Mouse (Mus musculus): ENCODE measurements around the gene Fgfr2. TPM values are rescaled to one million over a fixed set of nuclear protein-coding genes. Genes with fewer than 3 reads are reported as not detected.
A peak's percentile ranks its signal among the peaks of the same experiment; 100 is the strongest.

The Fgfr2 gene
- total RNA-seq, 2 experiments from 2014 or later: 47.6 to 49.5 TPM

DNA sequence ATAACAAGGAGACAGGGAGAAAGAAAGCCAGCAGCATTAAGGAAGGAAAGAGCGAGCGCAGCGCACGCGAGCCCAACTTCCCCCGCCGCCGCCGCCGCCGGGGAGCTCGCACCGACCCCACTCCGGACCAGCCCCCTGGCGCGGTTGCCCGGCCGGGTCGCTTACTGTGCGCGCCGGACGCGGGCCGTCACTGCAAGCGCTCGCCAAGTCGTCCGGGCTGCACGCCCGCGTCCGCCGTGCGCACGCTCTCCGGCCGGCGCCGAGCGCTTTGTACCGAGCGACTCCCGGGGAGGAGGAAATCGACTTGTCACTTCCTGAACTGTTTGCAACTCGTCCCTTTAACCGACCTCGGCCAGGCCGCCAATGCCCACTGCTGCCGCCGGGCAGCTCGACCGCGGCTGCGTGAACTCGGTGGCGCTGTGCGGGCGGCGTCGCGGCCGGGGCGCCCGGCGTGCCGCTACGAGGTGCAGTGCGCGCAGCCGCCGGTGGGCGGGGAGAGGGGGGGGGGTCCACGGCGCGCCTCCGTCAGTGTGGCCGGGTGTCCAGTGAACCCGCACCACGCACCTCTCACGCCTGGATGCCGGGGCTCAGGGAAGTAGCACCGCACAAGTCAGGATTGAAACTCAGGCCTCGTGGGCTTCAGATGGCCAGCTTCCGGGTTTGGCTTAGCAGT is 309.6 kb downstream of the Fgfr2 start, which contains the start of gene Fam53b:
Gene Fam53b (minus strand): TSS at position 471 of the 673 bp plus-strand sequence.
- peak; percentile 50 to 59 for DNase-seq (ENCODE audit: low spot score in 2 of 2)
- H3K27ac ChIP-seq: peak within 1 kb of the TSS; percentile 93
- TF ChIP-seq CTCF (conservative IDR thresholded peaks at IDR 0.05): peak; percentile 68

DNA sequence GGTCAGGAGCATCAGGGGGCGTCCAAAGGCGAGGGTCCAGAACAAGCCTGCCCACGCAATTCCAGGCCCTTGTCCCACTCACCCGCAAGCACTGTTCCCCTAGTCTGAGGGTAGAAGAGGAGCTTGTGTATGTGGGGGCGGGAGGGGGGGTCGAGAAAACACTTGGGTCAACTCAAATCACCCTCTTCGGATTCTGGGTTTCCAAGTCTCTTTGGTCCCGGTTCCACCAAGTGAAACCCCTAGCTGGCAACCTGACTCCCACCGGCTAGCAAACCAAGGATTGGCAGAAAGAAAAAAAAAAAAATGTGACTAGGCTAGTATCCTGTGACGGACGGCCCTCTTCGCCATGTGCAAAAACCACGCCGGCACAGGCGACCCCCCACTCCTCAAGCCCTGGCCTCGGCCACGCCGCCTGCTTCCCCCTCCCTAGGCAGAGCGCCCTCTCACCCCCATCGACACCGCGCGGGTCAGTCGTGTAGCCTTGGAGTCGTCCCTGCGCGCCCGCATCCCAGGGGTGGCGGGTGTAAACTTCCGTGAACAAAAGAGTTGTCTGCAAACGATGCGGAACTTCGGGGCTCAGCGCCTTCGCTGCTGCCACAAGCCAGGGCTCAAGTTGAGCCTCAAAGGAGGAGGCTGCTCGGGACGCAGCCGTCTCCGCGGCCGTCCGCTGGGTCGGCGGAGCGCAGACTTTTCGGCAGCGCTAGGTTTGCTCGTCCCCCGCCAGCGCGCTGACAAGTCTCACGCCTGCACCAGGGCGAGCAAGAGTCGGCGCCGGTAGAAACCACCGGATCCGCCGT is 310.3 kb downstream of the Fgfr2 start:
- TF ChIP-seq CTCF (conservative IDR thresholded peaks at IDR 0.05): no peak
- peak in 1 of 2 experiments; percentile 52 for DNase-seq (ENCODE audit: low spot score in 2 of 2)
- peak overlapping the region; percentile 84 for H3K4me3 ChIP-seq
- H3K27ac ChIP-seq: peak overlapping the region; percentile 93

More for the DNA sequence above, 309.6 kb downstream of the Fgfr2 start, which contains the start of gene Fam53b:
- H3K4me3 ChIP-seq: peak within 1 kb of the TSS; percentile 84

DNA sequence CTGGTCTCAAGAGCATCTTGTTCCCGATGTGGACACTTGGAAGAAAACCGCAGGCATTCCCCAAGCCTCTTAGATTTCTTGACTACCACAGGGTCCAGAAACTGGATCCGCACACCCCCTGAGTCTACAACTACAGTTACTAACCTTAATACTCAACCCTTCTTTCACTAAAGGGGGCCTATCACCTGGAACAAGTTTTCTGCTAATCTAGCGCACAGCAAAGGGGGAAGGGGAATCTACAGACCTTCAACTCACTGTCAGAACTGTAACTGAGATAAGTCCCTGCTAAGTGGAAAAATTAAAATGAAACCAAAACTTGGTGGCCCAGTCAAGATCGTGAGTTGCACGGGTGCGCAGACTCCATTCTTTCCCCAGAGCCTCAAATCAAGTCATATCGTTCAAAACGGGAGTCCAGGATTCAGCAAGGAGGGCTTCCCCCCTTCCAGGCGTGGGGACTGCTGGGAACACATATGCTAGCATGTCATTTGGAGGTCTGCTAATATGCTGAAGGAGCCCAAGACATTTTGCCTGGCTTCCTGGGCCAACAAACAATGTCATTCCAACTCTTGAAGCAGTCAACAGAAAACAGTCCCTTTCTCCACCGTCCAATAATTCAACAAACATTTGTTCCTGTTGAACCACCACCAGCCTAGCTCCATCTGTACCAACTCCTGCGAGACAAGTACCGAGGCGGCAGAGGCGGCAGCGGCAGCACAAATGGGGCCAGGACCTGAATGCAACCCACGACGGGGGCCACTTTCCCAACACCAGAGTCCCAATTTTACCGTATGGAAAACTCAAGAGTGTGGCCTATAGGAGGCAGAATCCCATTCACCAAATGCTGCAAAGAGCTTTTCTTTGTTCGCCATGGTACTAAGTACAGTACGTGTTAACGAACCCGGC is 311.2 kb downstream of the Fgfr2 start:
- DNase-seq (ENCODE audit: low spot score in 2 of 2): peak in 1 of 2 experiments; percentile 47
- Histone ChIP-seq H3K27ac (peak overlapping the region; percentile 93), H3K4me3 (peak overlapping the region; percentile 84)
- TF ChIP-seq CTCF (conservative IDR thresholded peaks at IDR 0.05): peak; percentile 24; the same call in 1 of the 2 replicates

DNA sequence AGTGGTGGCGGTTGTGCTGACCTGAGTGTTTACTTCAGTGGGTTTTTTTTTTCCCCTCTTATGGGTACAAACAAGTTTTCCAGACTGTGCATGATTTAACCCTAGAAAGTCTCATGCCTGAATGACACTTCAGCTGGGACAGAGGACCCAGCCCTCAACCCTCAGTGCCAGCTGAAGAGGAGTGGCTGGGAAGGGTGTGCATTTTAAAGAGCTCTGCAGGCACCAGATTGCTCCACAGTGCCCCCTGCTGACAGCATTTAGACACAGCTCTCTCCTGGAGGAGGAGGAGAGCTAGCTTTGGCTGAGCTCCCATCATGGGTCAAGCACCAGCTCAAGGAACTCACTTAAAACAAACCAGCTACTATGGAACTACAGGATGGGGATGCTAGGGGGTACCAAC is 312.3 kb downstream of the Fgfr2 start:
- Histone ChIP-seq H3K27ac (peak overlapping the region; percentile 93), H3K4me3 (peak overlapping the region; percentile 84)
- DNase-seq (ENCODE audit: low spot score in 2 of 2): peak; percentile 91 to 95
- peak; percentile 96 for TF ChIP-seq CTCF (conservative IDR thresholded peaks at IDR 0.05)

DNA sequence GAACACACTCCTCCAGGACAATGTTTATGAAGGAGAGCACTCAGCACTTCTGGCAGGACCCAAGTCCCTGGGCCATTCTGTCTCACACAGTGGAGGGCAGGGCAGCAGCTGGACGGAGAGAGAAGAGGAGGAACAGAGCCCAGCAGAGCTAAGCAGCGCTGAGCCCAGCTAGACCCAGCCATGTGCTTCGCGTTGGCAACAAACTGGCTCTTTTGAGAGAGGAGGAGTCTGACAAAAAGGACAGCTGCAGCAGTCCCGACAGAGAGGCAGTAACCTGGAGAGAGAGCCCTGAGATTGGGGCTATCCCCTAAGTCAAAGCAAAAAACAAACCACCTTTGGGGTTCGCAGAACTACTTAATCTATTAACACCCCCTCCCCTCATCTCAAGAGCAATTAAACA is 312.8 kb downstream of the Fgfr2 start:
- TF ChIP-seq CTCF (conservative IDR thresholded peaks at IDR 0.05): no peak
- DNase-seq (ENCODE audit: low spot score in 2 of 2): peak in 1 of 2 experiments; percentile 76

DNA sequence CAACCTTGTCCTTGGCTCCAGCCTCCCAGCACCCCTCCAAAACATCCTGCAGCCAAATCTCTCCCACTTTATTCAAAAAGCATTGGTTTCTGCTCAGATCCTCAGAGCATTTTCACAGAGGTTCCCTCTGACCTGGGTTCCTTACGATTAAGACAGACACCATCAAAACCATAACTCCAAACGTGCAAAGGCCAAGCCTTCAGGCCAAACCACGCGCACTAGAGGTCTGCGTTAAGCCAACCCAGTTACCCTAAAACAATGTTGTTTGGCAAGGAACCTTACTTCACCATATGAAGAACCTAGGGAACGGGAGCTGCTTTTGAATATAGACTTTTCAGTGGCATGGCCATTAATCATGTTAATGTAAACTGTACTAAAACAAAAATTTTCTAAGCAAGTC is 313.4 kb downstream of the Fgfr2 start:
- H3K27ac ChIP-seq: peak overlapping the region; percentile 93
- TF ChIP-seq CTCF (conservative IDR thresholded peaks at IDR 0.05): no peak
- DNase-seq (ENCODE audit: low spot score in 2 of 2): no peak
- peak overlapping the region; percentile 27; the same call in 1 of the 2 replicates for H3K4me3 ChIP-seq

More for the DNA sequence above, 312.8 kb downstream of the Fgfr2 start:
- H3K27ac ChIP-seq: peak overlapping the region; percentile 93
- H3K4me3 ChIP-seq: peak overlapping the region; percentile 84

DNA sequence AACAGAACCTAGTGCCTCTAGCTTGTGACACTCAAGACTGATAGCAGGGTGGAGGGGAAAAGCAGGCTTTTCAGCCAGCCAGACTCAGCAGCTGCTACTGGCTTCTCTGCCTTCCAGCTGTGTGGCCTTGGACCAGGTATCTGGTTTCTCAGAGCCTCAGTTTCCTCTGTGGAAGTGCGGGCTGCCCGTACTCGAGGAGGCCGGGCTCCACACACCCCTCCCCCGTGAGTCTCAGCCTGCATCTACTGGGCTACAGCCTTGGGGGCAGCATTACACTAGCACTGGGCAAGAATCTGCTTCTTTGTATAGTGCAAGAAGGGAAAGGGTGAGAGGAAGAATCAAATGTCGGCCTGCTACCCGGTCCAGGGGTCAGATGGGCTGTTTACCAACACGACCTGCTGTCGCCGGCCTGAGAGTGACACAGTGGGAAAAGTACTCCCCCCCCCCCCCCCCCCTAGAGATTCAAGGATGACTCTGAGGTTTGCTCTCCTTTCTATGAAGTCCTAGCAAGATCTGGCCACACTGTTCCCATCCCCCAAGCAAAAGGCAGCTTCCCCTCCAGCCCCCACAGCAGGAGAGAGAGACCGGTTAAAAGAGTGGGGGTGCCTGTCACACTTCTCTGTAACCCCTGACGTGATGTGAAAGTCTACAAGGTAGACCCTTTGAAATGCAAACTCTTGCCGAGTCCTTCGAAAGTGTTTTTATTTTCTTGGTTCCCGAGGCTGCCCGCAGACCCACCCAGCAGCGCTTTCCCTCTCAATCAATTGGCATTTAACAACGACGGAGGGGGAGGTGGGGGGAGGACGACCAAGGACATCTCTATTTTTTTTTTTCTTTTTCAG is 314.1 kb downstream of the Fgfr2 start:
- no peak for TF ChIP-seq CTCF (conservative IDR thresholded peaks at IDR 0.05)
- H3K27ac ChIP-seq: peak overlapping the region; percentile 93
- DNase-seq (ENCODE audit: low spot score in 2 of 2): no peak
- H3K4me3 ChIP-seq: peak overlapping the region; percentile 27; the same call in 1 of the 2 replicates

DNA sequence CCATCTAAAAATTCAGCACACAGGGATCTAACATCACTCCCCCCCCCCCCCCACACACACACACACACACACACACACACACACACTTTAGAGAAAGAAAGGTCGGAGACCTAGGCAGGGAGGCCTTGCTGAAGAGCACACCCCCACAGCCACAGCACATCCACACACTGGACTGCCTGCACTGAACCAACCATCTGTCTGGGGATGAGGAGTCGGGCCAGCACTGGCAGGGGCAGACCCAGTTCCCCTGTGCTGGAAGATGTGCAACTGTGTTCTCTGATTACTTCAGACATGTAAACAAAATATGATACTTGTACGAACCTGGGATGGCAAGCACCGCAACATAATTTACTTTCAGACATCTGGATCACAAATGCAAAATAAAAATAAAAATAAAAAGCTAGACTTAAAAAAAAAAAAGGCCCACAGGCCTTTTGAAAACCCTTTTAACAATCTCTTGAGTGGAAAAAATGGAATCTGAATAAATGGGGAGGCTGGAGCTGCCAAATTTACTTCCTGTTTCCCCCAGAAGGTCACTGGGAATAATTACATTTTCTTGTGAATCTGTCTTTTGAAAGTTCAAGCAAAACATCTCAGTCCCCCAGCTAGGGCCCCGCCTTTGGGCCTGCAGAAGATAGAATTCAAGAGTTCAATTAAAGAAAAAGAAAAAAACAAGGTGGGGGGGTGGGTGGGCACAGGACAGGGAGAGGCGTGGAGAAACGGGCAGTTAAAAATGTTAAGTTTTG is 314.9 kb downstream of the Fgfr2 start:
- Histone ChIP-seq H3K4me3 (no peak overlapping the region; the same call in 1 of the 2 replicates), H3K27ac (peak overlapping the region; percentile 93)
- no peak for TF ChIP-seq CTCF (conservative IDR thresholded peaks at IDR 0.05)
- no peak for DNase-seq (ENCODE audit: low spot score in 2 of 2)

DNA sequence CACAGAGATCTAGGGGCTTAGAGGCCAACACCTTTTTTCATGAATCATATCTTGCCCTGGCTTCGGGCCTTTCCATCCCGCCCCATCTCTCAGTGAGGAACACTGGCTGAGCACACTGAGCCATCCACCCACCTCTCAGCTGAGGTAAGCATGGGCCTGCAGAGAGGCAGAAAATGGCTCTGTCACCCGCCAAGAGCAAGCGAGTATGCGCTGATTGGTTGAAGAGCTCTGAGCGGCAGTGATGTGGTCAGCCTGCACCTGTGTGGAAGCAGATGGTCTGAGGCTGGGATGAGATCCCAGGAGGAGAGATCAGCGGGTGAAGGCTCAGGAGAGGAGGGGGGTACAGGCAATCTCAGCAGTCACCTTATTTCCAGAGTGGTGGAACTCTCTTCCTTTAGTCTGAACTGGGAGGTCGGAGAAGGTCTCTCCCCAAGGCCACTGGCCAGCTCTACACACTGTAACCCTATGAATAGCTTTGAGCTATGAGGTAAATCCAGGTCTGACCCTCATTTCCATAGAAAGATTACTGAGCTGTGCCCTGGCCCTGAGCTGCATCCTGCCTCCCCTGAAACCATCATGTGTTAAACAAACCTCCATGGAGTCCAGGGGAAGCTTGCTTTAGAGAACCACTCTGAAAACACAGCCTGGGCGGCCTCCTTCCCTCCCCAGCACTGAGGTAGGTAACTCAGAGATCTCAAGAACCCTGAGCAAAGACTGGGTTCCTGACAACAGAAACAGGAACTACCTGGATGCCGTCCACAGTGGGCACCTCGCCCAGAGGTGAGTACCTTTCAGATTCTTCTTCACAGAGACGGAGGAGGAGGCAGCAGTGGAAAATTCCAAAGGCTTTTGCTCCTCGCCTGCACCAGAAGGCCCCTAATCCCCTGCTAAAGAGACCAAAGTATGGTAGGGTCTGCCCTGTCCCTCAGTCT is 316.0 kb downstream of the Fgfr2 start:
- DNase-seq (ENCODE audit: low spot score in 2 of 2): no peak
- H3K4me3 ChIP-seq: no peak overlapping the region
- H3K27ac ChIP-seq: peak overlapping the region; percentile 92
- TF ChIP-seq CTCF (conservative IDR thresholded peaks at IDR 0.05): no peak

DNA sequence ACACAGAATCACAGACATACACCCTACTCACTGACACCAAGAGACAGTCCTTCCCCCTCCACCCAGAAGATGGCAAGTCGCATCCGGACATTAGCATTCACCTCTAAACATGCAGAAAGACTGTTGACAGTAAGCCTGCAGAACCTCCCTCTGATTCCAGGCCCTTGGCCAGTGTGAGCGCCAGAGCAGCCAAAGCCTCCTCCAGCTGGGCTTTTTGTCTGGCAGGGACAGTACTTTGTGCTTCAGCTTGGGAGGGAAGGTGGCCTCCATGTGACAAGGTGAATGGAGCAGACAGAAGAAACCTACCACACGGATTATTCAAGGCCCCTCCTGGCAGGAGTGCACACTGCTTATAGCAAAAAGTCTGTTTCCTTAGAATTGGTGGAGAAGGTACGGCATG is 316.9 kb downstream of the Fgfr2 start:
- DNase-seq (ENCODE audit: low spot score in 2 of 2): no peak
- H3K27ac ChIP-seq: peak overlapping the region; percentile 92
- no peak overlapping the region; the same call in 1 of the 2 replicates for H3K4me3 ChIP-seq
- no peak for TF ChIP-seq CTCF (conservative IDR thresholded peaks at IDR 0.05)
